Mouse (Mus musculus): ENCODE measurements around the gene Cryzl1. TPM values are rescaled to one million over a fixed set of nuclear protein-coding genes. Genes with fewer than 3 reads are reported as not detected.
A peak's percentile ranks its signal among the peaks of the same experiment; 100 is the strongest.

Cryzl1 gene
- total and polyA plus RNA-seq, 3 experiments, result 20.2 to 44.4 TPM; not detected in 1

DNA sequence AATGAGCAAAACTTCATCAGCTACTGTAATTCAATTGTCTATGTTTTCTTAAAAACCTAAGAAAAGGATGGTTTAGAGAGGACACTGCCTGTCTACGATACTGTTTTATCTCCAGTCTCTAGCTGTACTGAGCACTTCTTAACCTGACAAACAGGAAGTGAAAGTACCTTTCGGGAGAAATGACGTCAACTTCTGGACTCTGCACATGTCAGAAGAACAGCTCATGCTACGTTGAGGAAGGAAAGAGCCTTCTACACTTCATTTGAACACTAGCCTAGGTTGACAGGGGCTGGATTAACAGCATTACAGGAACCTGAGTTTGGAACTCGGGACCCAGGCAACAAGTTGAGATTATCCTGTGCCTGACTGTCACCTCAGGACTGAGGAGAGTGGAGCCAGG, 43.2 kb downstream of the Cryzl1 start:
- Histone ChIP-seq H3K4me3 (ENCODE audit: control insufficient read depth in 1 of 2, insufficient read depth in 1 of 2, low read depth in 2 of 2, low read length in 2 of 2) (no peak overlapping the region), H3K9ac (ENCODE audit: control insufficient read depth, low read depth, low read length, poor library complexity, severe bottlenecking) (no peak overlapping the region), H3K27ac (ENCODE audit: control insufficient read depth, low read depth, low read length) (no peak overlapping the region), H3K9me3 (replicated peaks; ENCODE audit: insufficient read depth, low read length) (no peaks in the 10 kb centered on the region), H3K4me1 (ENCODE audit: control insufficient read depth in 1 of 2, insufficient read depth in 2 of 2, low read length in 2 of 2) (peaks cover 6 to 12% of the 10 kb centered on the region in 2 experiments; a peak in 3 of 4 replicates), H3K36me3 (ENCODE audit: control insufficient read depth in 1 of 2, insufficient read depth in 2 of 2, low read length in 2 of 2) (peaks cover 14 to 21% of the 10 kb centered on the region in 2 experiments), H3K27me3 (ENCODE audit: control insufficient read depth in 1 of 2, insufficient read depth in 2 of 2, low read length in 2 of 2) (no peaks in the 10 kb centered on the region), H3K79me2 (ENCODE audit: control insufficient read depth, insufficient read depth, low read length, poor library complexity) (peaks cover 20% of the 10 kb centered on the region)
- DNase-seq (ENCODE audit: low read depth, low spot score), result no peak
- TF ChIP-seq JUND (IDR thresholded peaks at IDR 0.05; ENCODE audit: low read depth, low read length), result no peak
- no peak for TF ChIP-seq MEF2A (IDR thresholded peaks at IDR 0.05; ENCODE audit: extremely low read depth, insufficient replicate concordance, low read depth, low read length, poor library complexity, severe bottlenecking)

DNA sequence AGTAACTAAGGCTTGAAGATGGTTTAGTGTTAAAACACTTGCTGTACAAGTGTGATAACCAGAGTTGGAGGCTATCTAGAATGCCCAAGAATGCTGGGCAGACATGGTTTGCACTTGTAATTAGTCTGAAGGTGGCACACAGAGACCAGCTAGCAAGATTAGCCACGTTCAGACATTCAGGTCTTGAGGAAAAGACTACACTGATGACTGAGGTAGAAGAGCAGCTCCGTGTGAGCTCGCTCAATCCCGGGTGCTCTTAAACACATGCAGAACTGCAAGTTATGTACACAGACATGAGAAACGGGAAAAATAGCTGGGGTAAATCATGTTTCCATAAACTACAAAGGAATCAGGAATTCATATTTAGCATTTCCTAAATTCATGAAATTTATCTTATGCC, 48.1 kb downstream of the Cryzl1 start:
- Histone ChIP-seq H3K36me3 (ENCODE audit: control insufficient read depth in 1 of 2, insufficient read depth in 2 of 2, low read length in 2 of 2) (peaks cover 3 to 38% of the 10 kb centered on the region in 2 experiments), H3K9me3 (replicated peaks; ENCODE audit: insufficient read depth, low read length) (no peaks in the 10 kb centered on the region), H3K27ac (ENCODE audit: control insufficient read depth, low read depth, low read length) (no peak overlapping the region), H3K9ac (ENCODE audit: control insufficient read depth, low read depth, low read length, poor library complexity, severe bottlenecking) (no peak overlapping the region), H3K27me3 (ENCODE audit: control insufficient read depth in 1 of 2, insufficient read depth in 2 of 2, low read length in 2 of 2) (no peaks in the 10 kb centered on the region), H3K79me2 (ENCODE audit: control insufficient read depth, insufficient read depth, low read length, poor library complexity) (no peaks in the 10 kb centered on the region; the same call in 1 of the 2 replicates), H3K4me1 (ENCODE audit: control insufficient read depth in 1 of 2, insufficient read depth in 2 of 2, low read length in 2 of 2) (no peaks in the 10 kb centered on the region), H3K4me3 (ENCODE audit: control insufficient read depth in 1 of 2, insufficient read depth in 1 of 2, low read depth in 2 of 2, low read length in 2 of 2) (no peak overlapping the region)
- TF ChIP-seq POLR2AphosphoS2 (IDR thresholded peaks at IDR 0.05; ENCODE audit: low read length) (peak; percentile 52; the same call in 1 of the 2 replicates), SIN3A (IDR thresholded peaks at IDR 0.05; ENCODE audit: low read length) (no peak), MAFK (IDR thresholded peaks at IDR 0.05; ENCODE audit: borderline replicate concordance, low read depth, low read length) (no peak)
- DNase-seq (ENCODE audit: low read depth, low spot score), result no peak

DNA sequence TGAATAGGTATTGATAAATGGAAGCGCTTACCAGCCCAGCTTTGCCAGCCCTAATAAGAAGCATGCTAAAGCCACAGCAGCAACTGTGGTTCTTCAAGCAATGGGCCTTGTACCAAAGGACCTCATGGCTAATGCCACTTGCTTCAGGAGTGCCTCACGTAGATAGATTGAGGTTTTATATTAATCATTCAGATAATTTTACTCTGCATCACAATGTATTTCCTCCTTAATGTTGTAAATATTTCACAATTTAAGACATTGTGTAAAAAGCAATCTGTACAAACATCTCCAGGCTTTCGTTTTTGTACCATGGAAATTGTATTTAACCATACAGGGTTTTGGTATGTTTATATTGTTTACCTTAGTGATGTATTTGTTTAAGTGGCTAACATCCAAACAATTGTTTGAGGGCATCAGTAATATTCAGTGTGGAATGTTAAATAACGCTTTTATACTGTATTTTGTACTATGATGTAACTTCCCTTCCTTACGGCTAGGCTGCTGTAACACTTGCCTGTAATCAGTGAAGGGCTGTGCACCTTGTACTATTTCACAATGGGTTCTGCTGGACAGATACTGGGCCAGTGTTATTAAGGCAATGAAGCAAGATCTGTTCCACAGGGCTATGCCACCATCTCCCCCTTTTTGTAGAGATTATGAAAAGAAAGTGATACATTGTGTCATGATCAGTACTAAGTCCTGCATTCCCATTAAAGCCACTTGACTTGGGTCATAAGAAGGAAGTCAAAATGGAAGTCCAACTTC, 50.4 kb downstream of the Cryzl1 start:
- H3K4me1 ChIP-seq (ENCODE audit: control insufficient read depth in 1 of 2, insufficient read depth in 2 of 2, low read length in 2 of 2), result no peaks in the 10 kb centered on the region
- no peaks in the 10 kb centered on the region for H3K9me3 ChIP-seq (replicated peaks; ENCODE audit: insufficient read depth, low read length)
- no peak overlapping the region for H3K27ac ChIP-seq (ENCODE audit: control insufficient read depth, low read depth, low read length)
- DNase-seq (ENCODE audit: low read depth, low spot score), result no peak
- H3K9ac ChIP-seq (ENCODE audit: control insufficient read depth, low read depth, low read length, poor library complexity, severe bottlenecking), result no peak overlapping the region
- no peaks in the 10 kb centered on the region; the same call in 1 of the 2 replicates for H3K79me2 ChIP-seq (ENCODE audit: control insufficient read depth, insufficient read depth, low read length, poor library complexity)
- H3K4me3 ChIP-seq (ENCODE audit: control insufficient read depth in 1 of 2, insufficient read depth in 1 of 2, low read depth in 2 of 2, low read length in 2 of 2), result no peak overlapping the region
- peaks cover 3 to 50% of the 10 kb centered on the region in 2 experiments for H3K36me3 ChIP-seq (ENCODE audit: control insufficient read depth in 1 of 2, insufficient read depth in 2 of 2, low read length in 2 of 2)
- TF ChIP-seq ETS1 (IDR thresholded peaks at IDR 0.05; ENCODE audit: low read depth, low read length) (no peak), SMC3 (IDR thresholded peaks at IDR 0.05; ENCODE audit: low read depth, low read length) (peak; percentile 11; the same call in 1 of the 2 replicates)
- H3K27me3 ChIP-seq (ENCODE audit: control insufficient read depth in 1 of 2, insufficient read depth in 2 of 2, low read length in 2 of 2), result no peaks in the 10 kb centered on the region

- Histone ChIP-seq H3K4me3 (ENCODE audit: control insufficient read depth in 1 of 2, insufficient read depth in 1 of 2, low read depth in 2 of 2, low read length in 2 of 2) (no peak overlapping the region), H3K9ac (ENCODE audit: control insufficient read depth, low read depth, low read length, poor library complexity, severe bottlenecking) (no peak overlapping the region), H3K27ac (ENCODE audit: control insufficient read depth, low read depth, low read length) (no peak overlapping the region), H3K9me3 (replicated peaks; ENCODE audit: insufficient read depth, low read length) (no peaks in the 10 kb centered on the region), H3K27me3 (ENCODE audit: control insufficient read depth in 1 of 2, insufficient read depth in 2 of 2, low read length in 2 of 2) (no peaks in the 10 kb centered on the region), H3K36me3 (ENCODE audit: control insufficient read depth in 1 of 2, insufficient read depth in 2 of 2, low read length in 2 of 2) (peaks cover 5 to 62% of the 10 kb centered on the region in 2 experiments), H3K4me1 (ENCODE audit: control insufficient read depth in 1 of 2, insufficient read depth in 2 of 2, low read length in 2 of 2) (no peaks in the 10 kb centered on the region), H3K79me2 (ENCODE audit: control insufficient read depth, insufficient read depth, low read length, poor library complexity) (no peaks in the 10 kb centered on the region; the same call in 1 of the 2 replicates)
- DNase-seq (ENCODE audit: low read depth, low spot score), result no peak
- TF ChIP-seq HCFC1 (IDR thresholded peaks at IDR 0.05; ENCODE audit: low read depth, low read length) (no peak), ZNF384 (IDR thresholded peaks at IDR 0.05; ENCODE audit: low read depth, low read length) (no peak), NELFE (IDR thresholded peaks at IDR 0.05; ENCODE audit: low read depth, low read length) (no peak), POLR2AphosphoS5 (IDR thresholded peaks at IDR 0.05; ENCODE audit: borderline replicate concordance, low read depth, low read length) (no peak), NRF1 (IDR thresholded peaks at IDR 0.05; ENCODE audit: insufficient read depth, low read depth, low read length, poor library complexity, severe bottlenecking) (no peak), ZKSCAN1 (IDR thresholded peaks at IDR 0.05; ENCODE audit: low read depth, low read length) (no peak), GATA1 (IDR thresholded peaks at IDR 0.05; ENCODE audit: low read depth, low read length) (no peak), MAZ (IDR thresholded peaks at IDR 0.05; ENCODE audit: low read depth, low read length) (no peak), GABPA (IDR thresholded peaks at IDR 0.05; ENCODE audit: low read depth, low read length) (no peak), CHD2 (IDR thresholded peaks at IDR 0.05; ENCODE audit: low read length) (no peak), TCF12 (IDR thresholded peaks at IDR 0.05; ENCODE audit: low read depth, low read length) (no peak), SMC3 (IDR thresholded peaks at IDR 0.05; ENCODE audit: low read depth, low read length) (no peak), MYB (IDR thresholded peaks at IDR 0.05; ENCODE audit: low read depth, low read length) (no peak)
These were observed 54.3 kb downstream of the Cryzl1 start for GRCm38 (mm10) chr16:91674500-91674899.

All from MEL (cell line).